Mouse (Mus musculus): Measurements from ENCODE around the gene Gal.

GRCm38 (mm10) chr19:3424214-3424613 lies 9.9 kb upstream of the Gal start:
- TF ChIP-seq CTCF (IDR thresholded peaks at IDR 0.05; ENCODE audit: extremely low read depth, insufficient read length, insufficient replicate concordance, low read depth, low read length): no peak
- TF ChIP-seq POLR2A (IDR thresholded peaks at IDR 0.05; ENCODE audit: low read depth, low read length): no peak
